Mouse (Mus musculus) left cerebral cortex, adult 6 months (tissue): ENCODE data around the gene Nim1k. TPM values are rescaled to one million over a fixed set of nuclear protein-coding genes. Genes with fewer than 3 reads are reported as not detected.

Experiments
- long read RNA-seq, 2 experiments: library from polyadenylated mRNA; unstranded; transcript quantifications; one replicate each; pipeline ENCODE4 v2.0.0; 2019 to 2020
- polyA plus RNA-seq: library from polyadenylated mRNA; unstranded; fragments of <200 nt; fragmentation: Nextera tagmentation; gene quantifications from 2 replicates; pipeline ENCODE4 v1.2.3, GENCODE M21; 2021

The Nim1k gene
- polyA plus RNA-seq = 9.2 and 12.5 TPM in 2 replicates
- long read RNA-seq, experiment 1, full-length matches to known transcripts = 89 of 114 reads
- long read RNA-seq, experiment 1, partial matches to known transcripts = 12 of 114 reads
- long read RNA-seq, experiment 1, other reads (novel, unspliced or antisense) = 13 of 114 reads
- long read RNA-seq, experiment 2, full-length matches to known transcripts = 17 of 69 reads
- long read RNA-seq, experiment 2, partial matches to known transcripts = 49 of 69 reads
- long read RNA-seq, experiment 2, other reads (novel, unspliced or antisense) = 3 of 69 reads

DNA sequence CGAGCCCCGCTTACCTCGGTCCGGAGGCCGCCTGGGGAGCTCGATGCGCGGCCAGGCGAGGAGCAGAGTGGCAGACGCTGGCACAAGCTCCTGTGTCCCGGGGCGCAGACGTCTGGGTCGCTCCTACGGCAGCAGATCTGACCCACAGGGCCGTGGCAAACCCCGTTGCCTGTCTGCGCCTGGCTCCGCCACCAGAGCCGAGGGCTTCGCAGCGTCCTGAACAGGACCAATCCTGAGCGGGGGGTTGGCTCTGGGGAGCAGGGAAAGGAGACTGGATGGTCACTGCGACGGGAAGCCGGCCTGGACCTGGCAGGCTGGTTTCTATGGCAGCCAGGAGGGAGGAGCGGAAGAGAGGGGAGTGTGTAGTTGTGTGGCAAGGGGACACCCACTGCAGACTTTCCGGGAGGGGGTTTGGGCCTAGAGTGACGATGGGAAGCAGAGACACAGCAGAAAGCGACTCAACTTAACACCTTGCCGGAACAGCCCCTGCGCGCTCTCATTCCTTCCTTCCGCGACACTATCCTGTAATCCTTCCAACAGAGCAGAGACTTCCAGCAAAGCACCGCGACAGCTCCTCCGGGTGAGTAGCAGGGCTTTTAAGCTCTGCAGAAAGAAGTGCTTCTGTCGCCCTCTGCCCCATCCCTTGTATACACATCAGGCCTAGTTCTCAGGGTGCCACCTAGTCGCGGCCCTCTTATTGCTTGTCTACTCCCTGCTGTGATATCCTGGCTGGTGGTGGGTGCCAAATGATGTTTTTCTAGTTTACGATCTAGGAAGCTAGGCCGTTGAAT, at the start of gene Nim1k:
Nim1k (minus strand) TSS at position 202 of the 791 bp plus-strand sequence.

DNA sequence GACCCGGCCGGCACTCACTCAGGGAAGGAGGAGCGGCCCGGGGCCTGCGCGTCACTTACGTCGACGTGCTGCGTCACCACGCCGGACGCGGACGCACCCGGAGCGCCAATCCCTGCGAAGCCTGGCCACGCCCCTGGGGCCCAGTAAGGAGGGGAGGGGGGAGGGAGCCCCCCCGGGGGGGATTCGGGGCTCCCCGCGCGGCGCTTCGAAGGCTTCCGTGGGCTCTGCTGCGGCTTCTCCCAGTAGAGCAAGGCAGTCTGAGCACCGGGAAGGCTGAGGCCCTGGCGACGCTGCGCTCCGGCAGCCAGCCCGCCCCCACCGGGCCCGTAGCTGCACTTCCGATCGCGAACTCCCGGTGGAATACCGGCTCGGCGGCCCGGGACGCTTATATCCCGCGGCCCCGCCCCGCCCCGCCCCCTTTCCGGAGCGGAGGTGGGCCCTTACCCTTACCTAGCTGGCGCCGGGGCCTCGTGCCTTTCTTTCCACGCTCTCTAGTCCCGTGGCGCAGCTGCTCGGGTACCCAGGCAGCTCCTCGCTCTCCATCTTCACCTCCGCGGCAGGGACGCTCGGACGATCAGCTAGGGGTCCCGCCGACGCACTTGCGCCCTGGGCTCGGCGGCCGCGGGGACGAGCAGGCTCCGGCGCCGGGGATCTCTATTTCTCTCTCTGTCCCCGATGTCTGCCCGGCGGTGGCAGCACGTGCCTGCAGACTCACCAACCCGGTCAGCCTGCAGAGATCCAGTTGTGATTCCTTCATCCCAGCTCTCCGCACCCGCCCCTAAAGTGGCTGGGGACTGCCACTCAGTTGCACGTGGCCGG, 35.3 kb upstream of the Nim1k start, which contains the start of gene Zfp131:
Zfp131 (minus strand) TSS at position 129 of the 819 bp plus-strand sequence.

DNA sequence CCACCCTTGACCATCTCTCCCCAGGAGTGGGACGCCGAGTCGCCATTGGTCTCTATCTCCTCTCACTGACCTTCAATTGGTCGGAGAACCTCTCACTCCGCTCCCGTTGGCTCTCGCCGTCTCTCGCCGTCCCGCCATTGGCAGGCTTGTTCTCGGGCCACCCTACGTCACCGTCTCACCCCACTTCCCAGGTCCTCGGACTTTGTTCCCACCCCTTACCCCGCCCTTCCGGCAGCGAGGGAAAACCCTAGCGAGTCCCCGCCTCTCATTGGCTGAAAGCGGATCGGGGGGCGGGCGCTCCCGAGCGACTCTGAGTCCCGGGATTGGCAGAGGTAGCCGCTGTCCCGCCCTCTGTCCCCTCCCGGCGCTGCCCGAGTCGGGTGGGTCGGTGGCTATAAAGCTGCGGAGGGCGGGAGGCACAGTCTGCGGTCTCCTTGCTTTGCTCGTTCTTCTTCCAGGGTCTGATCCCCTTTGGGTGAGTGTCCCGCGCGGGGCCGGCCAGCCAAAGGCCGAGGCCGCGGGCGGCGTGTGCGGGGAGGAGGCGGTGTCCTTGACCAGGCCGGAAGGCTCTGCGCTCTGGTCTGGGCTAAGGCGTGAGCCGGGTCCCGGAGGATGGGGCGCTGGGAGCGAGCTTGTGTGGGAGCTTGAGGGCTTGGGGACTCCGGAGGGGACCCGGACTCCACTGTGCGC, 65.5 kb downstream of the Nim1k start, which contains the start of gene Hmgcs1:
Hmgcs1 (plus strand) TSS at position 341 of the 690 bp plus-strand sequence.

Other genes with a start within 250 kb of the Nim1k start
- gene Ccl28, start 132.1 kb downstream of the Nim1k start, polyA plus RNA-seq = 0.15 and 0.29 TPM in 2 replicates
- 176 and 180 TPM in 2 replicates for gene Hmgcs1, start 65.5 kb downstream of the Nim1k start, polyA plus RNA-seq
- 22.3 and 39.3 TPM in 2 replicates for gene Zfp131, start 35.0 kb upstream of the Nim1k start, polyA plus RNA-seq
- gene AF067063, start 74.3 kb upstream of the Nim1k start, polyA plus RNA-seq = not detected in 2 replicates
- not detected in 2 replicates for gene D13Ertd608e, start 80.1 kb upstream of the Nim1k start, polyA plus RNA-seq
- gene Tcstv1, start 138.9 kb upstream of the Nim1k start, polyA plus RNA-seq = not detected in 2 replicates
- gene Gm21761, start 173.4 kb upstream of the Nim1k start, polyA plus RNA-seq = not detected in 2 replicates
- gene B020031M17Rik, start 194.9 kb upstream of the Nim1k start, polyA plus RNA-seq = not detected in 2 replicates